Mouse (Mus musculus) thymus, postnatal 4 days (tissue): ENCODE data around the gene Car8.
"Not testable (repeated sequence)": the region's sequence is repeated elsewhere in the genome, so short reads cannot be mapped to it uniquely, and the experiment has no call there.

Source experiments
- DNase-seq: peaks from one replicate; pipeline ENCODE4 v3.0.0; 2021

Car8 gene

DNA sequence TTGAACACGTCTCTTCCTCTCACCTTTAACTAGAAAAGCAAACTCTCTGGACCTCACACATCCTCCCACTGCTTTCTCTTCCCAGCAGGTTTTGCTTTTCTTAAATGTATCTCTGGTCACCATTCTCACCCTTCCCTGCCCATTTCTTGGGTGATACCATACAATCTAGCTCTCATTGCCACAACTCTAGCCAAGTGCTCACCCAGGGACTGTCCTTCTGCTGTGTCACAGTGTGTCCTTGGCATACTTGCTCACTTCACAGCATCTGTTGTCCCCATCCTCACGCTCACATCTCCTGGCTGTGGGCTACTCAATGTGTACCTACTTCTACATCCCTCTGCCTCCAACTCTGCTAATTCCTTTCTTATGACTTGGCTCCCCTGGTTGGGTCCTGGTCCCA, 37.2 kb downstream of the Car8 start:
- DNase-seq = no peak

DNA sequence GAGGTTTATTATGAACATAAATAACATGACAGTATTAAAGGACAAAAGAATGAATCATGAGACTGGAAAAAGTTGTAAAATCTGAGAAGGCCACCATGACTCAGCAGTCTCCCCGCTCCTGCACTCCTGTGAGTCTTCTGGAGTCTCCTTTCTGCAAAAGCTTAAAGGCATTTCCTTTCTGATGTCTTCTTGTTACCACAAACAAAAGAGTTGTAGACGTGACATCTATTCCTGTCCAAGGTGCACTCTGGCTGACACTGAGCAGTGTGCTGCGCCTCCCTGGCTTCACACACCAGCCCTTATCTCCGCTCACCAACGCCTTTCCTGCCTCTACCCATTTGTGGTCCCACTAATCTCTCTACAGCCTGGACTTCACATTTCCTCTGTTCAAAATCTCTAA, 38.8 kb downstream of the Car8 start:
- no peak for DNase-seq

DNA sequence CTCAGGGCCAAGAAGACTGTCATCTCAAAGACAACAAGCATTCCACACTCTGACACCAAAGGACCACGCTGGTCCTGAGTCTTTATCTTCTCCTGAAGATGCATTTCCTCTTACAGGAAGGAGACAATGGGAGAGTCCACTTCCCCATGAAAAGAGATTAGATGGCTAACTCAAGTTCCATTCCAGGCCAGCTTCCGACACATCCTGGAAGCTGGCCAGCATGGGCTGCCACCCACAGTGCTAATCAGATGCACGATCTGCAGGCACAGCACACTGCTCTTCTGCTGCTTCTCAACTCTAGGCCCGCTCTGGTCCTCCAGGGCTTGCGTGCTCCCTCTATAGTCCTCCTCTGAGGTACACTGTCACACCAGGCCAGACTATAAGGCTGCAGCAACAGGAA, 40.8 kb downstream of the Car8 start:
- DNase-seq = no peak

- DNase-seq = no peak
Observed at GRCm38 (mm10) chr4:8190441-8190840, 48.4 kb downstream of the Car8 start.

DNA sequence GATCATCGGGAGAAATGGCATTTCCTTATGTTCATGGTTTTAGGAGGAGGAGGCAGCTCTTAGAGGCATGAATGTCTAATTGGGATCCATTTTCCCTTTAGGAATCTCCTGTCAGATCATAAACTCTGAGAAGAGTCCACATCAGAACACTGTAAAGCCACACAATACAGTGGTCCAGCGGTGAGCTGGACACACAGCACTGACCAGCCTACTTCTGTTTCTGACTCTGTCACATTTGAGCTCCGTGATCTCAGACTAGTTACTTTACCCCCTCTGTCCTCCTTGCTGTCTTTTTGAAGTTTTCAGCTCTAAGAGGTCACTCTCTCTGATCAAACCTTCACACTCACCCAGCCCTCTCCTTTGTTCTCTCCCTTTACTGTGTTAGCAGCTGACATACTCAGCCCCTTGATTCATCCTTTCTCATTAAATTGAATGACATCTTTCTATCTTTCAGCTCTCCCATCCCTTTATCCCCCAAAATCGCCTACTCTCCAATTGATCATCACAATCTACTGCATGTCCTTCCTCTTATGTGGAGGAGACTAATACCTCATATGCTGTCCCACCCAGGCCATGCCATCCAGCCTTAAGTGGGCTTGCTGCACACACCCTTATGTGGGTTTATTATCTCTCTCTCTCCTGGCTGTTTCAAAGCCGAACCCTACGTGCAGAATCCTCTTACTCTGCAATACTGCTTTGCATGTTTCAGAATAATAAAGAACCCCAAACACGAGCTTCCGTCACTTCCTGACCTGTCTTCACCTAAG, 51.7 kb downstream of the Car8 start:
- DNase-seq = no peak

- no peak for DNase-seq
Observed at GRCm38 (mm10) chr4:8180576-8180975, 58.3 kb downstream of the Car8 start.

DNA sequence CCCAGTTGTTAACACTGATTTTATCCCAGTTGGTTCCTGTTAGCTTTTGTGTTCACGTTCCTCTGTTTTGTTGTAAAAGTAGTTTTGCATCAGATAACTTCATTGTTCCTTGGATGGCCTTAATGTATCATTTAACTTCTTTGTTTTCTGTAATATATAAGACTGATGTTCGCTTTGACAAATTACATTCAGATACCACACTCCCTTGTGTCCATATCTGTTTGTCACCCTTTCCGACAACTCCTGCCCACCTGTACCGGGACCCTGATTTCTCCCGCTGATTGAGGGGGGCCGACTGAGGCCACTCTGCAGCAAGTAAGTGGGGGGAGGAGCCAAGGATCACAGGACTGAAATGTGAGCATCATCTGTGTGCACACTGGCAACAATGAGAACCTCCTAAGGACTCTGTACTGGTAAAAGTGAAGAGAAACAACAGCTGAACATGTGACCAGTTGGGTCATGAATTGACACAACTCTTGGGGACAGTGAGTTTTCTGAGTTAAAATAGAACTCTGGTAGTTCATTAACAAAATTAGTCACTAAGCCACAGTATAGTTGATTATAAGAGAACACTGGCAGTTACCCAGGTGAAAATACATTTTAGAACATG, 84.1 kb downstream of the Car8 start:
- DNase-seq = no peak

- DNase-seq = not testable (repeated sequence)
Observed at GRCm38 (mm10) chr4:8153926-8154325, 84.9 kb downstream of the Car8 start.

GRCm38 (mm10) chr4:8137403-8137802, 101.4 kb downstream of the Car8 start:
- DNase-seq = no peak

- DNase-seq = no peak
Observed at GRCm38 (mm10) chr4:8132024-8132423, 106.8 kb downstream of the Car8 start.

GRCm38 (mm10) chr4:8113558-8113957, 125.3 kb downstream of the Car8 start:
- no peak for DNase-seq

- no peak for DNase-seq
Observed at GRCm38 (mm10) chr4:8111891-8112290, 127.0 kb downstream of the Car8 start.

DNA sequence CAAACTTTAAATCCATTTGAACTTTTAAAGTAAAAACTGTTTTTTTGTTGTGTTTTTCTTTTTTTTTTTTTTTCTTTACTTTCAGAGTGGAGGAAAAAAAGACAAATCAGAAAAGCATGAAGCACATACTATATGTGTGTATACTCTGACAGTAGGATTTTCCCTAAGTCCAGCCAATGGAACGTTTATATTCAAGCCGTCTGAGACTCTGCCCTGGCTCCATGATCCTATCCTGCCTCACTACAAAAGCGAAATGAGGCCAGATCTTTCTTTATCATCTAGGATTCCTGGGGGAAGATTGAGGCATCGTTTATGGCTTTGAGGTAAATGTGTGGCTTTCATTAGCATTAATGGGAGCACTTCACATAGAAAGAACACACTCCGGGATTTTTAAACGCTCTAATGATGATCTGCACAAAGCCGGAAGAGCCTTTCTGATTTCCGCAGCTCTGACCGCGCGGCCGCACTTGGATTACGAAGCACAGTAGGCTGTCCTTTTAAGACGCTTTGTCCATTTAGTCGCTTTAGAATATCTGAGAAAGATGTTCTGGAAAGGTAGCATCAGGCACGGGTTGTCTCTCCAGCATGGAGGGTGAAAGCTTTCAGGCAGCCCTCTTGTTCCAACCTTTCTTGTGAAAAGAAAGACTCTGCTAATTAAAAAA, 128.8 kb downstream of the Car8 start:
- DNase-seq = no peak

- DNase-seq = no peak
Observed at GRCm38 (mm10) chr4:8101466-8101865, 137.4 kb downstream of the Car8 start.

- DNase-seq = no peak
Observed at GRCm38 (mm10) chr4:8098084-8098483, 140.8 kb downstream of the Car8 start.

- DNase-seq = no peak
Observed at GRCm38 (mm10) chr4:8097683-8098082, 141.2 kb downstream of the Car8 start.

GRCm38 (mm10) chr4:8093566-8093965, 145.3 kb downstream of the Car8 start:
- DNase-seq = not testable (repeated sequence)
